Mouse (Mus musculus): ENCODE results near the gene Ncoa7. TPM values are rescaled to one million over a fixed set of nuclear protein-coding genes. Genes with fewer than 3 reads are reported as not detected.
"Not testable (repeated sequence)": the region's sequence is repeated elsewhere in the genome, so short reads cannot be mapped to it uniquely, and the experiment has no call there.

Ncoa7 gene
- total RNA-seq, 2 experiments from 2014 or later, result 105 to 108 TPM

GRCm38 (mm10) chr10:30716171-30716570 lies 87.0 kb downstream of the Ncoa7 start:
- DNase-seq (ENCODE audit: low spot score in 2 of 2), result no peak
- intact Hi-C loops (cut with DNase I), result loop anchor here (5.0 kb wide), 1 partner anchor 86 kb away; the partner anchor contains the start of gene Ncoa7

DNA sequence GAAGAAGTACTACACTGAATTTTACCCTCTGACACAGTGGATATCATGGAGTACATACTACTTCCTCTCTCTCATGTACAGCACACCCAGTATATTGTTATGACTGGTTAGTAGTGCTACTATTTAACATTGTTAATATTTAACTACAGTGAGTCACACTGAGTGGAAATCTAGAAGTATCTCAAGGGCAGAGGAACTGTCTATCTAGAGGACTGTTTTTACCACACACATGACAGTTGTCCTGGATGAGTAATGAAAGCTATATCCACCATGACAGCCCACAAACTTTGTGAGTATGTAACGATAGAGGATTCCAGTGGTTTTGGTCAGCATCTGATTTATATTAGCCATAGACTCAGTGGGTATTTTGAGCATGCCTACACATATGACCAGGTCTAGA lies 90.6 kb downstream of the Ncoa7 start:
- intact Hi-C loops (cut with DNase I), result no loop called here

DNA sequence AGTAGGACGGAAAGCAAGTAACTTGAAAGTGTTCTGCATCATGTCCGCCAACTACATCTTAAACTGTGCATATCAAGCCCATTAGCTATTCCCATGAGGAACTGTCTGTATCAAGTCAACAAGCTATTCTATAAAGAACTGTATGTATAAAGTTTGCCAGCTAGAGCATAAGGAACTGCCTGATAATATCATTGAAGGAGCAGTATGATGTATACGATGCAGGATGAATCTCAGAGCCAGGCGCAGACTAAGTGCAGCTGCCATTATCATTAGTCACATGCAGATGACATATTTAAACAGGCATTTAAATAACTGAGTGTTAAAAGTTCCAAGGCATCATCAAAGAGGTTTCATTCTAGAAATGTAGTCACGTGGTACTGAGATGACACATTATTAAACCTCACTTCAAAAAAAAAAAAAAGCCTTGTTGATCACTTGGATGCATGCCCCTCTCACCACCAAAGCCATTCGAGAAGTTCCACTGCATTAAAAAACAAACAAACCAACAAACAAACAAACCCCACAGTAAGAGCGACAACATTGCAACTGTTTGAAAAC lies 93.2 kb downstream of the Ncoa7 start:
- intact Hi-C loops (cut with DNase I), result no loop called here

More for the DNA sequence above, 90.6 kb downstream of the Ncoa7 start:
- no peak for DNase-seq (ENCODE audit: low spot score in 2 of 2)

DNA sequence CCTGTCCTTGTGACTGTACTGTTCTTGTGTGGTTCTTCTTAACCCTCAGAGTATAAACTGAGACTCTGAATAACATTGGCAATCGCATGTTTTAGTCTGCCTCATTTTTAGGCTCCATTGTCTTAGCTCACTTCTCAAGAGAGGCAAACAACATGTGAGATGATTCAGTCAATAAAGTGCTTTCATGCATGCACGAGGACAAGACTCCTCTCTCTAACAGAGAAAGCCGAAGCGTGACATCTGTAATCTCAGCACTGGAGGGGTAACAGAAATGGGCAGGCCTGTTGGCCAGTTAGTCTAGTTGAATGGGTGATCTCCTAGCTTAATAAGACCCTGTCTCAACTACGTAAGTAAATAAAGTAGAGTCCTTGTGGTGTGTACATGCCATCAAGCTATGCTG lies 95.1 kb downstream of the Ncoa7 start:
- intact Hi-C loops (cut with DNase I), result no loop called here
- no peak for DNase-seq (ENCODE audit: low spot score in 2 of 2)

More for the DNA sequence above, 93.2 kb downstream of the Ncoa7 start:
- DNase-seq (ENCODE audit: low spot score in 2 of 2), result no peak

DNA sequence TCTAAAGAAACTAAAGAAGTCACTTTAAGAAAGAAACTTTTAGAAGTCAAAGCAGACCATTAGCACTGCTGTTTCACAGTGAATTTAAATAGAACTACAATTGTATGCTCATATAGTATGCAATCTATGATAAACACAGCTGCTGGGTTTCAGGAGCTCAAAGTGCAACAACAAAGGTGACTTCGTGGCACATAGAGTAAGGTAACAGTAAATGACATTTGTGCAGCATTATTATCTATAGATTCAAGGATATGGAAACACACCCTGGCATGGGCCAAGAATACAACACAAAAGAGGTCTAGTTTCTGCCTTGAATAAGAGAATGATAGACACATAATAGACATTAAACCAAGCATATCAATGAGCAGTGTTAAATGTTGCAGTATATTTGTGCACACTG lies 100.5 kb downstream of the Ncoa7 start:
- intact Hi-C loops (cut with DNase I), result no loop called here
- no peak for DNase-seq (ENCODE audit: low spot score in 2 of 2)

DNA sequence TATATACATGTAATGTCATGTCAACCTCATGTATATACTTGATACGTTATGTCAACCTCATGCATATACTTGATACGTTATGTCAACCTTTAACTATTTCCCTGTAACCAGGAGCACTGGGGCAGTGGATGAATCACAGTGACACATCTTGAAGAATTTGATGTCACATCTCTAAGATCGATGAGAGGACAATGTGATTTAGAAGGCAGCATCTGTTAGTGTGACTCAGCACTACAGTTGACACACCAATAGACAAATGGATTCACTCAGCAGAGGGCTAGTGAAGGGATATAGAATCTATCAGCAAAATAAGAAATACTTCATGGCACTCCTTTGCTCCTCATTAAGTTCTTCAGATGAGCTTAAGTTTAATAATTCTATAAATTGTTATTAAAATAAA lies 116.3 kb downstream of the Ncoa7 start:
- intact Hi-C loops (cut with DNase I), result no loop called here

DNA sequence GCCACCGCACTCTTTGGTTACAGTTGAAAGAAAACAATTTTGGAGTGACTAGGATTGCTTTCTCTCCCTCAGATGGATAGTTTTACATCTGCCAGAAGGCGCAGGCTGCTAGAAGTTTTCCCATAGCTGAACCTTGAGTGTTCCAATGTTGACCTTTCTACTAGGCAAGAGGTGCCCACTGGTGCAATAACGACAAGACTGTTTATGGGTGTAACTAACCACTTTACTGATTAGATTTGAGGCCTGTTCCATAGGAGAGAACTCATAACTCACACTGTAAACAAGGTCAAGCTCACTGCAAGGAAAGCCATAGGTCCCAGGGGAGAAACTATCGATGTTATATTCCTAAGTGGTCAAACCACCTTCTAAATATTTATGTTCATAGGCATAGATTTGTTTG lies 119.7 kb downstream of the Ncoa7 start:
- DNase-seq (ENCODE audit: low spot score in 2 of 2), result no peak
- intact Hi-C loops (cut with DNase I), result no loop called here

More for the DNA sequence above, 116.3 kb downstream of the Ncoa7 start:
- DNase-seq (ENCODE audit: low spot score in 2 of 2), result no peak

- intact Hi-C loops (cut with DNase I), result no loop called here
- no peak for DNase-seq (ENCODE audit: low spot score in 2 of 2)
Observed at GRCm38 (mm10) chr10:30679756-30680155, 123.4 kb downstream of the Ncoa7 start.

GRCm38 (mm10) chr10:30678051-30678450 lies 125.1 kb downstream of the Ncoa7 start:
- DNase-seq (ENCODE audit: low spot score in 2 of 2), result no peak
- intact Hi-C loops (cut with DNase I), result no loop called here

DNA sequence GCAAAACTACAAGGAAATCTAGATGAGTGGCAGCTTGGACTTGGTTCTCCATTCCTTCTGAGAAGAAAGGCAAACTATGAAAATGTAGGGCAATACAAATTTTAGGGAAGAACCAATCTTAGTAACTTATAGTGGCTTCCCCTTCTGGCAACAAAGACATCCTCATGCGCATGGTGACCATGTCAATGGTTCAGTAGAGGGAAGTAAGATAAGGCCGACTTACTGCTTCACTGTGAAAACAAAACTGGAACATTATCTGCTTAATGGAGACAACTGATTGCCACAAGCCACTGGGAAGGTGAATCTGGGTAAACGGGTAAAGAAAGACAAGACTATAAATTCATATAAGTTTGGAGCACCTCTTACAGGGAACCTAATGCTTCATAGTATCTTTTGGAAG lies 128.3 kb downstream of the Ncoa7 start:
- intact Hi-C loops (cut with DNase I), result no loop called here
- no peak for DNase-seq (ENCODE audit: low spot score in 2 of 2)

DNA sequence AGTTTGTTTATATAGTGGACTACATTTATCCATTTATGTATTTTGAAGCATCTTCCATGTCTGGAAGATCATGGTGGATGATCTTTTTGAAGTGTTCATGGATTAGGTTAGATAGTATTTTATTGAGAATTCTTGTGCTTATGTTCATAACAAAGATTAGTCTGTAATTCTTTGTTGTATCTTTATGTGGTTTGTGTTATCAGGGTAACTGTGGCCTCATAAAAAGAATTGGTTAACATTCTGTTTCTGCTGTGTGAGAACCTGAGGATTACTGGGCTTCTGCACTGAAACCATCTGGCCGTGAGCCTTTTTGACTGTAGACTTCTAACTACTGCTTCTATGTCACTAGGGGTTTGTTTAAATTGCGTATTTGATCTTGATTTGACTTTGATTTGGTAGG lies 136.5 kb downstream of the Ncoa7 start:
- no peak for DNase-seq (ENCODE audit: low spot score in 2 of 2)
- intact Hi-C loops (cut with DNase I), result no loop called here

GRCm38 (mm10) chr10:30660564-30661328 lies 142.4 kb downstream of the Ncoa7 start:
- no peak for DNase-seq (ENCODE audit: low spot score in 2 of 2)
- intact Hi-C loops (cut with DNase I), result no loop called here

DNA sequence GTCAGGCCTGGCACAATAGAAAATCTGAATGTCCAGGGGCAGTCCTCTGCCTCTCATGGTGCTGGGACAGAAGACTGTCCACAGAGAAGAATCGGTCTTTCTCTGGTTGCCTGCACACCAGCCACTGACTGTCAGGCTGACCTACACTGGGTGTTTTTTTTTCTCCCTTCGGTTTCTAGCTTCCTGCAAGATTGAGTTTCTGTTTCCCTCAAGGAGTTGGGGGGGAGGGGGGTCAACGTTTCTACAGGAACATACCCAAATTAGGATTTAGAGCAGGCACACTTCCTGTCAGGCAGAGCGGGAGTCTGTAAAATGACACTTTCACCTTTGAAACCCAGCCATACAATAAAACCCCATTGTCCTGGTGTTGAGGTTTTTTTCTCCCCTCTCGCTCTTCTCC lies 147.5 kb downstream of the Ncoa7 start:
- DNase-seq (ENCODE audit: low spot score in 2 of 2), result no peak
- intact Hi-C loops (cut with DNase I), result no loop called here

GRCm38 (mm10) chr10:30647681-30648080 lies 155.4 kb downstream of the Ncoa7 start:
- intact Hi-C loops (cut with DNase I), result no loop called here
- DNase-seq (ENCODE audit: low spot score in 2 of 2), result no peak

DNA sequence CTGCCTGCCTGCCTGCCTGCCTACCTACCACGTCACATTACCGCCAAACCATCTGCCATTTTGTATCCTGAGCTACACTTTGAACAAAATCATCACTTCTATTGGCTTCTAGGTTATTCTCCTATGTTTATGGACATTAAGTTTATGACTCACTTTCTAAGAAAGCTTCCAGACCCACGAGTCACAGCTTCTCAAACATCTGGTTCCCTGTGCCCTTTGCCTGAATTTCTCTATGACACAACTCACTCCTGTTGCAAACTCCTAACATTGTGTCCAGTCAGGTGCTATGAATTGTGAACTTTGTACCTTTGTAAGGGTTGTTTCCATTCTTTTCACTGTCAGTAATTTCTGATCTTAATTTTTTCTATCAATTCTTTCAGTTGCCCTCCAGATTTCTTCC lies 164.9 kb downstream of the Ncoa7 start:
- intact Hi-C loops (cut with DNase I), result no loop called here
- no peak for DNase-seq (ENCODE audit: low spot score in 2 of 2)

DNA sequence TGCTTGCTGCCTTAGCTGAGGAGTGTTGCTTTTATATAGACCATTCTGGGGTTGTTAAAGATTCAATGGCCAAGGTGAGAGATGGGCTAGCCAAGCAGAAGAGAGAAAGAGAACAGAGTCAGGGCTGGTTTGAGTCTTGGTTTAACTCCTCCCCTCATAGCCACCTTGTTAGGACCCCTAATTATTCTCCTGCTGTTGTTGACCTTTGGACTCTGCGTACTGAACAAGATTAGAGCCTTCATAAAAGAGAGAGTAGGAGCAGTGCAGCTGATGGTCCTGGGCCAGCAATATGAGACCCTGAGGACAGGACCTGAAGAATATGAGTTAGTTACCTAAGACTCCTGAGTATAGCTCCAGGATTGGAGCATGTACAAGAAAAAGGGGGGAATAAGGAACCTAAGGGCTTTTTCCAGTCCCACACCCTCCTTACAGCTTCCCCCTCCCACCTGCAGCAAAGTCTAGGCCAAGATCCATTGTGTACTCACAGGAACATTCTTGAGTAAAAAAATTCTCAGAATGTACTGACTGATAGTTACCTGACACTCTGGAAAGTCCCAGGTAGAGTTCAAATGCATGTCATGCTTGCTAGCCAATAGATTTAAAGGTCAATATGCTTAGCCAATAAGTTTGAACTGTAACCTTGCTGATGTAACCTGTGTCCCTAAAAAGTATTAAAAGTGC lies 166.5 kb downstream of the Ncoa7 start:
- DNase-seq (ENCODE audit: low spot score in 2 of 2); intact Hi-C loops (cut with DNase I): not testable (repeated sequence)

- no peak for DNase-seq (ENCODE audit: low spot score in 2 of 2)
- intact Hi-C loops (cut with DNase I), result no loop called here
Observed at GRCm38 (mm10) chr10:30632718-30633117, 170.4 kb downstream of the Ncoa7 start.

GRCm38 (mm10) chr10:30629977-30630376 lies 173.1 kb downstream of the Ncoa7 start:
- DNase-seq (ENCODE audit: low spot score in 2 of 2), result no peak
- intact Hi-C loops (cut with DNase I), result loop anchor here (10.0 kb wide), 1 partner anchor 675 kb away; no protein-coding TSS in a partner anchor

DNA sequence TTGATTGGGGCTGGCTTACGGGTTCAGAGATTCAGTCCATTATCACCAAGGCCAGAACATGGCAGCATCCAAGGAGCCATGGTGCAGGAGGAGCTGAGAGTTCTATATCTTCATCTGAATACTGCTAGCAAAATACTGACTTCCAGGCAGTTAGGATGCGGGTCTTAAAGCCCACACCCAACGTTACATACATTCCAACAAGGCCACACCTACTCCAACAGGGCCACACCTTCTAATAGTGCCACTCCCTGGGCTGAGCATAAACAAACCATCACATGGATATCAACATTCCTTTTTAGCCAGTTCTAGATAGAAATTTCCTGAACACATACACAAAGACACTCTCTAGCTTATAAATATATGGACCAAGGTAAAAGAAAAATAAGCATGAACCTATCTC lies 173.6 kb downstream of the Ncoa7 start, which contains the start of gene Hint3:
Gene Hint3, minus strand, starts transcription at position 120 of the 400 bp plus-strand sequence.
- no peak for DNase-seq (ENCODE audit: low spot score in 2 of 2)
- intact Hi-C loops (cut with DNase I), result loop anchor here (10.0 kb wide), 1 partner anchor 675 kb away; no protein-coding TSS in a partner anchor

- not testable (repeated sequence) for DNase-seq (ENCODE audit: low spot score in 2 of 2)
- intact Hi-C loops (cut with DNase I), result loop anchor here (10.0 kb wide), 1 partner anchor 676 kb away; no protein-coding TSS in a partner anchor
Observed at GRCm38 (mm10) chr10:30628444-30628843, 174.7 kb downstream of the Ncoa7 start.

Measured in left cerebral cortex, postnatal 14 days (tissue).